Mouse (Mus musculus): ENCODE results near the gene Fam166b.
A peak's percentile ranks its signal among the peaks of the same experiment; 100 is the strongest.

Gene Fam166b

GRCm38 (mm10) chr4:43428946-43429345, at the start of gene Fam166b:
Gene Fam166b (minus strand): TSS chr4:43429134.
- no peak for DNase-seq

GRCm38 (mm10) chr4:43478534-43478858, 49.6 kb upstream of the Fam166b start:
- DNase-seq = no peak

- DNase-seq = peak; percentile 88 to 89
Observed at GRCm38 (mm10) chr4:43477857-43478533, 49.1 kb upstream of the Fam166b start.

- peak in 1 of 2 experiments; percentile 45 for DNase-seq
Observed at GRCm38 (mm10) chr4:43476604-43477003, 47.7 kb upstream of the Fam166b start.

- no peak for DNase-seq
Observed at GRCm38 (mm10) chr4:43473636-43474035, 44.7 kb upstream of the Fam166b start.

GRCm38 (mm10) chr4:43470301-43470700, 41.4 kb upstream of the Fam166b start:
- DNase-seq = no peak

- no peak for DNase-seq
Observed at GRCm38 (mm10) chr4:43466872-43467271, 37.9 kb upstream of the Fam166b start.

- DNase-seq = no peak
Observed at GRCm38 (mm10) chr4:43465935-43466334, 37.0 kb upstream of the Fam166b start.

GRCm38 (mm10) chr4:43463102-43463501, 34.2 kb upstream of the Fam166b start:
- DNase-seq = no peak

- no peak for DNase-seq
Observed at GRCm38 (mm10) chr4:43457124-43457523, 28.2 kb upstream of the Fam166b start.

- no peak for DNase-seq
Observed at GRCm38 (mm10) chr4:43456470-43456869, 27.5 kb upstream of the Fam166b start.

- DNase-seq = no peak
Observed at GRCm38 (mm10) chr4:43454041-43454836, 25.3 kb upstream of the Fam166b start, which contains the start of gene Cd72. Gene Cd72 (minus strand): TSS chr4:43454628.

GRCm38 (mm10) chr4:43453413-43453812, 24.5 kb upstream of the Fam166b start:
- no peak for DNase-seq

- DNase-seq = no peak
Observed at GRCm38 (mm10) chr4:43452315-43452714, 23.4 kb upstream of the Fam166b start.

GRCm38 (mm10) chr4:43448554-43448953, 19.6 kb upstream of the Fam166b start:
- DNase-seq = no peak

GRCm38 (mm10) chr4:43447251-43447650, 18.3 kb upstream of the Fam166b start:
- no peak for DNase-seq

GRCm38 (mm10) chr4:43443511-43443910, 14.6 kb upstream of the Fam166b start:
- DNase-seq = peak in 1 of 2 experiments; percentile 35

GRCm38 (mm10) chr4:43442456-43443361, 13.8 kb upstream of the Fam166b start:
- DNase-seq = peak; percentile 78 to 81

- peak; percentile 99 to 100 for DNase-seq
Observed at GRCm38 (mm10) chr4:43442044-43442443, 13.1 kb upstream of the Fam166b start.

- DNase-seq = no peak
Observed at GRCm38 (mm10) chr4:43441639-43442038, 12.7 kb upstream of the Fam166b start, which contains the start of gene Tesk1. Gene Tesk1 (plus strand): TSS chr4:43441939.

- DNase-seq = no peak
Observed at GRCm38 (mm10) chr4:43432832-43433231, 3.9 kb upstream of the Fam166b start.

GRCm38 (mm10) chr4:43431690-43432089, 2.8 kb upstream of the Fam166b start:
- peak; percentile 77 to 87 for DNase-seq
